16 mouse cellular contexts compared by ENCODE assay signal in the genomic region with DNA sequence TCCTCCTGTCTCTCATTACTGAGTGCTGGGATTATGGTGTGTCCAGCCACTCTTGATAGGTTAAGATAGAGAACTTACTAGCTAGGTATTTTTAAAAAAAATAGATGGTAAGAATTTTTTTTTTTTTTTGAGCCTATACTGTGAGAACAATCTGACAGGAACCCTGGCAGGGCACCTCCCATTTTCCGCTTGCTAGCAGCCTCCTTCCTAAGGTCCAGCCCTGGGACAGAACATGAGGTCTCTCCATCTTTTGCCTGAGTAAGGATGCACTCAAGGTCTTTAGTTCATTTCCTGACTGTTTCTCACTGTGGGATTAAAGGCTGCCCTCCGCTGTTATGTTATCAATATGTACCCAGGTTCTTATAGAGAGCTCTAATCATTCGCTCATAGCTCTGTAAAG.
"Had no signal": no experiment of that assay in that cellular context is flagged by ENCODE, and none has a peak within 500 bp of the region (broad histone marks: within the 10 kb centered on the region; RNA-seq: fewer than 3 reads in every experiment).

No protein-coding gene starts in this region.

- H3K4me3 ChIP-seq: lung, embryonic 15.5 days; megakaryocyte, embryonic 14.5 days; midbrain, embryonic 13.5 days; midbrain, embryonic 15.5 days; neural tube, embryonic 12.5 days; stomach, embryonic 15.5 days had no signal

- H3K9me3 ChIP-seq: lung, embryonic 15.5 days; megakaryocyte, embryonic 14.5 days; midbrain, embryonic 13.5 days; midbrain, embryonic 15.5 days; neural tube, embryonic 12.5 days; stomach, embryonic 15.5 days had no signal

- ATAC-seq: liver, postnatal 0 days; midbrain, embryonic 13.5 days; midbrain, embryonic 15.5 days had no signal

- H3K4me2 ChIP-seq: lung, embryonic 15.5 days; midbrain, embryonic 11.5 days; midbrain, embryonic 13.5 days; midbrain, embryonic 15.5 days; neural tube, embryonic 12.5 days; stomach, embryonic 15.5 days had no signal

- H3K27me3 ChIP-seq: lung, embryonic 15.5 days; megakaryocyte, embryonic 14.5 days; midbrain, embryonic 13.5 days; midbrain, embryonic 15.5 days; neural tube, embryonic 12.5 days; stomach, embryonic 15.5 days had no signal

- DNase-seq: liver, postnatal 0 days; lung, adult 2 months; lung, postnatal 10 days; right cerebral cortex, postnatal 14 days; thymus, adult 2 months; thymus, postnatal 25 days; thymus, postnatal 4 days had no signal

- H3K36me3 ChIP-seq: lung, embryonic 15.5 days; midbrain, embryonic 13.5 days; midbrain, embryonic 15.5 days; neural tube, embryonic 12.5 days; stomach, embryonic 15.5 days had no signal

- H3K27ac ChIP-seq: lung, embryonic 15.5 days; macrophage; midbrain, embryonic 13.5 days; midbrain, embryonic 15.5 days; neural tube, embryonic 12.5 days; stomach, embryonic 15.5 days; stomach, postnatal 0 days had no signal

- H3K9ac ChIP-seq: liver, postnatal 0 days; lung, embryonic 15.5 days; midbrain, embryonic 13.5 days; midbrain, embryonic 15.5 days; neural tube, embryonic 12.5 days; stomach, embryonic 15.5 days had no signal

- H3K4me1 ChIP-seq: lung, embryonic 15.5 days; megakaryocyte, embryonic 14.5 days; neural tube, embryonic 12.5 days; stomach, embryonic 15.5 days had no signal
